Mouse (Mus musculus) activated CD4-positive, CD25-positive, alpha-beta regulatory T cell, adult 9 weeks (primary cell): ENCODE data around the gene P2rx6. TPM values are rescaled to one million over a fixed set of nuclear protein-coding genes. Genes with fewer than 3 reads are reported as not detected.

Source experiments
- polyA plus RNA-seq: library from polyadenylated mRNA; unstranded; fragments of 100-300 nt; shearing (Covaris generic); gene quantifications from one replicate; pipeline ENCODE4 v1.2.1, GENCODE M21; 2017

P2rx6 gene
- polyA plus RNA-seq = not detected

DNA sequence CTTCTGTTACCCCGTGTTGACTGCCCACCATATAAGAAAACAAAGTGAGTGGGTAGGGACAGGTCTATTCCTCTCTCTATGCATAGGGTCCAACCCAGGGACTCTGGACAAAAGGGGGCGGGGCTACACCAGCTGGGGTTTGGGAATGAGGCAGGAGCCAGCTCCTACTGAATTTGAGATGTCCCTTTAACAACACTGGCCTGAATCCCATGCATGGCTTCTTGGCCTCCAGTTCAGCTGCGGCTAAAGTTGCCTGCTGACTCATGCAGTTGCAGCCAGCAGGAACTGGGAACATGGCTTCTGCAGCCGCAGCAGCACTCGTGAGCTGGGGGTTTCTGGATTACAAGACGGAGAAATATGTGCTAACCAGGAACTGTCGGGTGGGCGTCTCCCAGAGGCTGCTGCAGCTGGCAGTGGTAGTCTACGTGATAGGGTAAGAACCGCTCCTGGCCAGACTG, at the start of gene P2rx6:
Gene P2rx6 (plus strand): TSS at position 135 of the 458 bp plus-strand sequence.

DNA sequence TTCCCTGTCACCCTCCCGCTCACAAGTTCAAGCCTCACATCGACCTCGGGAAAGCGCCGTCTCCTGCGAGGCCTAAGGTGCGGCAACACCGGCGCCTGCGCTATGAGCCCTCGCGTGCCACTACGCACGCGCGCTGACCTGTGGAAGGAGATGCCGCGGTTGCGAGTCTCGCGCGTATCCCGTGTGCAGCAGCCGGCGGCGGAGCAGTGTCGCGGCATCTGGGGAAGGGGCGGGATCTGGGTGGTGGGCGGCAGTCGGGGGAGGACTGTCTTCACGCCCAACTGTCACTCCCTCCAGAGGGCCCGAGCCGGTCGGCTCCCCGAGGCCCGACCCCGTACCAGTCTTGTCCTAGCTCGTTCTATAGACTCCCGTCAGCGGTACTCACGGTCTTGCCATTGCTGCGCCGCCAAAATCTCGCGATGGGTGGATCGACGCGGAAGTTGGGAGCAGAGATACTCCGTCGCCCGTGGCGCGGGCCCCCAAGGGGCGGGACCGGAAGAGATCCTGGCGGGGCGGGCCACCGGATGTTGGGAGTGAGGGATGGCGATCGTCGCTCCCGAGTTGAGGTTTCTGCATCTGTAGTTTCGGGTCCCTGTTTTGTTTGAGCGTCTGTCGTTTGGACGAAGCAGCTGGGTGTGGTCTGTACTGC, 30.9 kb upstream of the P2rx6 start, which contains the start of gene Thap7:
Gene Thap7 (minus strand): TSS at position 497 of the 649 bp plus-strand sequence.

DNA sequence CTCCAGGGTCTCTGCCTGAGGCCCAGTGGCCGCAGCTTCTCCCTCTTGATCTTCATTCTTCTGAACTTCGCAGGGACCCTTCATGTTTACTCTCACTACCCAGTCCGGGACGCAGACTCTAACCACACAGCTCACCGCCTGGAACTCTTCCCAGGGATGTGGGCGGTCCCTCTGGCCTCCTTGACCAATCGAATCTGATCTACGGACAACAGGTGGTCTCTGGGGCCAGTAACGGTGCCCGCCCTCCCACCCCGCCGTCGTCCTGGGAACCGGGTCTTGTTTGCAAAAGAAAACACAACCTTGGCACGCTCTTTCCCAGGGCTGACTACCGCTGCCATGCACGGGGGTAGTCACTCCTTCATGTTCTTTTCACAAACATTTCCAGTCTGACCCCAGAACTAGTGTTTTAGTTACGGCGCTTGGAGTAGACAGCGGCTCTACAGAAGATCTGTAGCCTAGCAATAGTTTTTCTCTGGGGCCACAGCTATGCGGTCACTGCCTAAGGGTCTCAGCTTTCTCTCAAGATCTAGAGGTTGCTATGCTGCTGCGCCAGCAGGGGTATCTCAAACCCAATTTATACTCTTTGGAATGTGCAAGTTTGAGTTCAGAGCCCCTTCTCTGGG, 446 bp upstream of the P2rx6 start, which contains the start of gene Lrrc74b:
Gene Lrrc74b (minus strand): TSS at position 120 of the 623 bp plus-strand sequence.

DNA sequence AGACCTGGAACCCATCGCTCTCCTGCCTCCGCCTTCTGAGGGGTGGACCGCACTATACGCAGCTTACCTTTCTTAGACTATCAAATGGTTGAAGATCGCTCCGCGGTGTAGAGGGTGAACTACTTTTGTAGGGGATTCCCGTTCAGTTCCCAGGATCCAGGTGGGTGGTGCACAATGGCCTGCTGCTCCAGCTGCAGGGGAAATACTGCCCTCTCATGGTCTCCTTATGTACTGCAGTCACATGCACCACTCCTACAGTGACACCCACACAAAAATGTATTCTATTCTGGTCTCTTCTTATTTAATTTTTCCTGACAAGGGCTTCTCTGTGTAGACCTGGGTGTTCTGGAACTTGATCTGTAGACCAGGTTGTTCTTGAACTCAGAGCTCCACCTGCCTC, 21.4 kb downstream of the P2rx6 start, which contains the start of gene Slc7a4:
Gene Slc7a4 (minus strand): TSS at position 151 of the 400 bp plus-strand sequence.

DNA sequence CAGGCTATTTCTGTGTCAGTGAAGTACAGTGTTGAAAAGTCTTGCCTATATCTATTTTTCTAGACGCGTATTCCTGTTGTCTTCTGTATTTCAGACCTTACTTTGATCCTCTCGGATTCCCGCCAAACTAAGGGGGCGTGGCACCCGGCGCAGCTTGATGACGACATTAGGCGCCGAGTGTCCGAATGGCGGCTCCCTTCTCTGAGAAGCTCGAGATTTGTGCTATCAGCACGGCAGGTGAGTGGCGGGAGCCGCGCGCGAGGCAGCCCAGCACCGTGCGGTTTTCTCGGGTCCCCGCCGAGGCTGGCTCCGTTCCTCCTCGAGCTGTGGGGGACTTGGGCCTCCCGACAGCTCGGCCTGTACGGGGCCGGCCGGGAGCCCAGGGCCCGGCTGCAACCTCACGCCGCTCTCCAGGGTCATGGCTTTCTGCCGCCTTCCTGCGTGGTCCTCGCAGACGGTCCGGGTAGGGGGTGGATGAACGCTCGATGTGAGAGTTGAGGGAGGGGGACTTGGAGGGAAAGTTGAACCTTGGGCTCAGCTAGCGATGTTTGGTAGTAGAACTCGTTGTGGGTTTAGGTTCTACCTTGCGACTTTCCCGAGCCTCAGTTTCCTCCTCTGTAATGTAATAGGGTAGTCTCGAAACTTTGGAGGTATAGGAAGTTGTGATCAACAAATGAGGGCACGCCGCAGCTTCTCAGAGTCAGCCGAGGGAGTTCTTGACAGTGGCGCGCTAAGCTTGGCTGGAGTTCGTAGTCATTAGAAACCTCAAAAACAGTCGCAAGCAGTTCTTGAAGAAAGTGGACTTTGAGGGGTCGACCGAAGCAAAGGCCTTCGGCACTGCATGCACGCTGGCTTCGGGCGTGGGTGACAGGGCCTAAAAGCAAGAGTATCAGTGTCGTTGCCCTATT, 57.8 kb downstream of the P2rx6 start, which contains the start of gene Smpd4:
Gene Smpd4 (plus strand): TSS at position 157 of the 908 bp plus-strand sequence.

Other genes starting within 250 kb of the P2rx6 start
- 0.31 TPM for gene Serpind1, start 230.5 kb upstream of the P2rx6 start, polyA plus RNA-seq
- 23.1 TPM for gene Snap29, start 155.9 kb upstream of the P2rx6 start, polyA plus RNA-seq
- gene Pi4ka, start 155.6 kb upstream of the P2rx6 start, polyA plus RNA-seq = 33.9 TPM
- 94.8 TPM for gene Crkl, start 109.9 kb upstream of the P2rx6 start, polyA plus RNA-seq
- gene Aifm3, start 72.3 kb upstream of the P2rx6 start, polyA plus RNA-seq = not detected
- 67.0 TPM for gene Lztr1, start 53.2 kb upstream of the P2rx6 start, polyA plus RNA-seq
- 82.1 TPM for gene Thap7, start 30.7 kb upstream of the P2rx6 start, polyA plus RNA-seq
- not detected for gene Lrrc74b, start 638 bp upstream of the P2rx6 start, polyA plus RNA-seq
- gene Slc7a4, start 21.3 kb downstream of the P2rx6 start, polyA plus RNA-seq = 1.1 TPM
- gene Smpd4, start 57.5 kb downstream of the P2rx6 start, polyA plus RNA-seq = 23.7 TPM
- gene Ccdc74a, start 84.6 kb downstream of the P2rx6 start, polyA plus RNA-seq = 0.67 TPM
- 167 TPM for gene Med15, start 171.0 kb downstream of the P2rx6 start, polyA plus RNA-seq
- 16.1 TPM for gene Klhl22, start 197.7 kb downstream of the P2rx6 start, polyA plus RNA-seq
- not detected for gene Scarf2, start 235.4 kb downstream of the P2rx6 start, polyA plus RNA-seq